Mouse (Mus musculus) olfactory bulb, adult 2 months (tissue): ENCODE results near the gene Trim25.

ENCODE experiments used
- CTCF ChIP-seq: fragments of 200-500 bp; IDR thresholded peaks from 2 replicates; pipeline ENCODE4 v1.5.1; 2012; ENCODE audit warnings: low read depth, mild to moderate bottlenecking, low read length, moderate library complexity; ENCODE audit not compliant: insufficient read depth
- POLR2A ChIP-seq: fragments of 200-500 bp; IDR thresholded peaks from 2 replicates; pipeline ENCODE4 v1.6.1; 2012; ENCODE audit warnings: mild to moderate bottlenecking, low read depth, low read length, moderate library complexity; ENCODE audit not compliant: insufficient read depth

GRCm38 (mm10) chr11:89065297-89065696 lies 66.1 kb downstream of the Trim25 start:
- TF ChIP-seq POLR2A (no peak), CTCF (no peak)
